Mouse (Mus musculus) ES-Bruce4 (cell line): ENCODE data around the gene Ctnna3.

Experiments used
- CTCF ChIP-seq: IDR thresholded peaks from one replicate; pipeline ENCODE4 v1.8.1; 2011; ENCODE audit warnings: low read depth, low read length
- EP300 ChIP-seq: IDR thresholded peaks from 2 replicates; pipeline ENCODE4 v1.6.1; 2011; ENCODE audit warnings: low read depth, low read length; ENCODE audit not compliant: insufficient read depth
- POLR2A ChIP-seq: IDR thresholded peaks from one replicate; pipeline ENCODE4 v1.8.1; 2011; ENCODE audit warnings: low read length; ENCODE audit not compliant: insufficient read depth

GRCm38 (mm10) chr10:63599417-63599816 is 169.5 kb downstream of the Ctnna3 start:
- no peak for TF ChIP-seq POLR2A
- TF ChIP-seq CTCF: no peak
- no peak for TF ChIP-seq EP300
